Mouse (Mus musculus) cortical plate, adult 2 months (tissue): ENCODE results near the gene Stra6.

Experiments used
- CTCF ChIP-seq: fragments of 200-500 bp; IDR thresholded peaks from 2 replicates; pipeline ENCODE4 v1.5.1; 2011; ENCODE audit warnings: mild to moderate bottlenecking, control low read depth, low read length; ENCODE audit not compliant: insufficient read depth; ENCODE audit errors: extremely low read depth
- POLR2A ChIP-seq: fragments of 200-500 bp; IDR thresholded peaks from 2 replicates; pipeline ENCODE4 v1.6.1; 2011; ENCODE audit warnings: mild to moderate bottlenecking, low read length, control low read depth; ENCODE audit not compliant: insufficient read depth; ENCODE audit errors: extremely low read depth

GRCm38 (mm10) chr9:58036961-58037360 is 26.6 kb upstream of the Stra6 start:
- TF ChIP-seq CTCF, result no peak
- no peak for TF ChIP-seq POLR2A
